Mouse (Mus musculus) T-cell, adult 2 months (primary cell): ENCODE data around the gene Catsperg1.
"Not testable (repeated sequence)": the region's sequence is repeated elsewhere in the genome, so short reads cannot be mapped to it uniquely, and the experiment has no call there.

Source experiments
- DNase-seq: peaks from one replicate; pipeline ENCODE4 v3.0.0; 2022; ENCODE audit warnings: low spot score

Catsperg1 gene

DNA sequence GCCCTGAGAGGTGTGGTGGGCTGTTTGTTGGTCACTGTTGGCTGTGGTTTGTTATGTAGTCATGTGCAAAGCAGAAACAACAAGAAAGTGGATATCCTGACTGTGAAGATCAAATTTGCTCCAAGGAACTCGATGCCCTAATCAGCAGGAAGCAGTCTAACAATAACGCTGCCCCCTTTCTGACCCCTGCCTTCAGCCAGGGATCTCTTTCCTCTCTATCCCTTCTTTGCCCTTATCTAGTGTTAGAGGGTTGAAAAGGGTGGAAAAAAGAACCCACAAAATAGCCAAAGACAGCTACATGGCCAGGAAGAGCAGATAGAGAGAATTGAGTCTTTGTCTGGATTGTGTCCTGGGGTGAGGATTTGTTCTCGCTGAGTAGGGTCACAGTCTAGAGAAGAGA is 16.7 kb upstream of the Catsperg1 start:
- DNase-seq = no peak

DNA sequence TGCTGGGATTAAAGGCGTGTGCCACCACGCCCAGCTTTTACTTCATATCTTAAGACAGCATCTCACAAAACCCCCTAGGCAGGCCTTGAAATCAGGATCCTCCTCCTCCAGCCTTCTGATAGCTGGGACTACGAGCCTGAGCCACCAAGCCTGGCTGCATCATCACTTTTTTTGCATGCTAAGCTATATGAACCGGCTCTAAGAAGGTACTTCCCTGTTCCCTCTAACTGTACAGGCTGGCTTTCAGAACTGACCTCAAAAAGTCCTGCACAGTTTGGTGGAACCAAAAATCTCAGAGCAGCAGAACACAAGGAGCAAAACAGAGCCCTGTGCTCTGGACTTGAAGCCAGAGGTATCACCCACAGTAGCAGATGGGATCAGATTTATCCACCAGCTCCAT is 14.4 kb upstream of the Catsperg1 start:
- no peak for DNase-seq

DNA sequence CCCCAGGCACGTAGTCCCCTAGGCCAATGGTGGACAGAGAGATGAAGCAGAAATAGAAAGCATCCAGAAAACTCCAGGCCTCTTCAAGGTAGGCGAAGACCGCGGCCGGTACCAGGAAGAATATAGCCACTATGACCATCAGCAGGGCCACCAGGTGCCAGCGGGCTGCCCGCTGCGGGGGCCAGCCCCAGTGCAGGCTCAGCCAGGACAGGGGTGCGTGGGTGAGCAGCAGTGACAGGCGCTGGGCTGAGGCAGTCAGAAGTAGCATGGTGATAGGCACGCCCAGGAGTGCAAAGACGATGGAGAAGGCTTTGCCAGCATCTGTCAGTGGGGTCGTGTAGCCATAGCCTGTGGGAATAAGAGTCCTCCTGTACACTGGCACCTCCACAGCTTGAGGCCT is 11.7 kb upstream of the Catsperg1 start:
- no peak for DNase-seq

DNA sequence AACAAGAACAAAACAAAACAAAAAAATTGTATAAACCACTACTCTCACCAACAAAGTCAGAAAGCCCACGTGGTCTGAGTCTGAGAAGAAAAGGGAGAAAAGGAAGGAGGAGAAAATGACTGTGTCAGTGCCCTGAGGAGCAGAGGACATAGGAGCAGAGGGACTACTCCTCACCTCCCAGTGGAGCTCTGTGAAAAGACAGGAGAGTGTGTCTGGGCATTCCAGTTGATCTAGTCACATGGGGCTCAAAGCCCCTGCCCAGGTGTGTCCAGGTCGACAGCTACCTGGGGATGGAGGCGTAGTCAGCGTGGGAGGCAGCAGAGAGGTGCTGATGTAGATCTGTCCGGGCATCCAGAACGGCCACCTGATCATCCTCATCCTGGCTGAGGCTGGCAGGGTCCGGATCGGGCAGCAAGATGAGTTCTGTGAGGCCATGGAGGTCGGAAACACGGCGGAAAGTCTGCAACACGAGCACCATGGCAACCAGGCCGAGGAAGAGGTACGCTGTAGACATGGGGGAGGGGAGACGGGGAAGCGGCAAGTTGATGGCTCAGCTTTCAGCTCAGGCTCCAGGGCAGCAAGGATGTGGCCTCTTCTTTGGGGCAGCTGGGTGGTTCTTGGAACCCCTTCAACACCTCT is 11.0 kb upstream of the Catsperg1 start:
- DNase-seq = no peak

DNA sequence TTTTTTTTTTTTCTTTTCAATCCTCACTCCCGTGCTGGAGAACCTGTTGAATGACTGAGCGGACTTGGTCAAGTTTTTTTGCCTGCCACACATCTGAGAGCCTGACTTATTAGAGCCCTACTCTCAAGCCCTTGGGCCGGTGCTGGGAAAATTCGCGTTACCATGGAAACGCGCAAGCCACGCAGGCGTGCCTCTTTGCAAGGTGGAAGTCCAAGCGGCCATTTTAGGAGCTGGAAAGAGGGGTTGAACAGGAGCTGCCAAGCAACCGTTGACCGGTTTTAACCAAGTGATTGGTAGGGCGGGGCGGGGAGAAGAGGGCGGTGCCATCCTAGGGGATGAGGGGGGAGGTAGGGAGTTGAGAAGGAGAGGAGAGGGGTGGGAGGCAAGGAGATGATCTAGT is 1.0 kb upstream of the Catsperg1 start:
- no peak for DNase-seq

DNA sequence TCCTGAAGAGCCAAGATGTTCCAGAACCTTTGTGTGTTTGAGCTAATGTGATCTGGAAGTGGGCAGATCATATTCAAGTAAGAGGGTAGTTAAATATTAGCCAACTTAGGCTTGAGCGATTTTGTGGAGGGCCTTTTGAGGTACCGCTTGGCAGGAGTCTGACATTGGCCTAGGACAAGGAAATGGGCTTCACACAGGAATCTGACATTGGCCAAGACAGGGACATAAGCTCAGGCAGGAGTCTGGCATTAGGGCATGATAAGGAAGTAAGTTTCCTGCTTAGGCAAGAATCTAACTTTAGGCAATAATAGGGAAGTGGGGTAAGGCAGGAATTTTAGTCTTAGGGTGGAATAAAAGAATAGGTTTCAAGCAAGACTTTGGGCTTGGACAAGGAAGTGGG is 401 bp upstream of the Catsperg1 start:
- DNase-seq = no peak

DNA sequence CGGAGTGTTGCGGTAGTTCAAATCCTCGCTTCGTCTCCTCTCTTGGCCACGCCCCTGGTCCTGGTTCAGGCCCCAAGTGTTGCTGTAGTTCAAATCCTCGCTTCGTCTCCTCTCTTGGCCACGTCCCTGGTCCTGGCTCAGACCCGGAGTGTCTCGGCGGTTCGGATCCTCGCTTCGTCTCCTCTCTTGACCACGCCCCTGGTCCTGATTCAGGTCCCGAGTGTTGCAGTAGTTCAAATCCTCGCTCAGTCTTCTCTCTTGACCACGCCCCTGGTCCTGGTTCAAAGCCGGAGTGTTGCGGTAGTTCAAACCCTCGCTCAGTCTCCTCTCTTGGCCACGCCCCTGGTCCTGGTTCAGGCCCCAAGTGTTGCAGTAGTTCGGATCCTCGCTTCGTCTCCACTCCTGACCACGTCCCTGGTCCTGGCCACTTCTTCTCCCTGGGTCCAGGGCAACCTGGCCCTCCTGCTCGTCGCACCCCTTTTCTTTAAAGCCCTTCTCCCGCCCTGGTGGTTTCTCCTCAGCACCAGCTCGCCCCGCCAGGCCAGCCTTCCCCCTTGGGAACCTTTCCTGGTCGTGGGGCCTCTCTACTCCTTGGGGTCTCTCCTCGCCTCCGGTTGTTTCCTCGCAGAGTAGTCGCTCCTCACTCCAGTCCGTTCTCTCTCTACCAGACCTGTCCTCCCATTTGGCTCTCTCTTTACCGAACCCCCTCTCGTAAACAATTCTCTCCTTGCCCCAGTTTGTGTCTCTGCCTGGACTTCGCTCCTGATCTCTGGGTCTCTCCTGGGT is 867 bp downstream of the Catsperg1 start:
- DNase-seq = not testable (repeated sequence)

DNA sequence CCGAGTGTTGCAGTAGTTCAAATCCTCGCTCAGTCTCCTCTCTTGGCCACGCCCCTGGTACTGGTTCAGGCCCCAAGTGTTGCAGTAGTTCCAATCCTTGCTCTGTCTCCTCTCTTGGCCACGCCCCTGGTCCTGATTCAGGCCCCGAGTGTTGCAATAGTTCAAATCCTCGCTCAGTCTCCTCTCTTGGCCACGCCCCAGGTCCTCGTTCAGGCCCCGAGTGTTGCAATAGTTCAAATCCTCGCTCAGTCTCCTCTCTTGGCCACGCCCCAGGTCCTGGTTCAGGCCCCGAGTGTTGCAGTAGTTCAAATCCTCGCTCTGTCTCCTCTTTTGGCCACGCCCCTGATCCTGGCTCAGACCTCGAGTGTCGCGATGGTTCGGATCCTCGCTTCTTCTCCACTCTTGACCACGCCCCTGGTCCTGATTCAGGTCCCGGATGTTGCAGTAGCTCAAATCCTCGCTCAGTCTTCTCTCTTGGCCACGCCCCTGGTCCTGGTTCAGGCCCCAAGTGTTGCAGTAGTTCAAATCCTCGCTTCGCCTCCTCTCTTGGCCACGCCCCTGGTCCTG is 1.6 kb downstream of the Catsperg1 start:
- no peak for DNase-seq

DNA sequence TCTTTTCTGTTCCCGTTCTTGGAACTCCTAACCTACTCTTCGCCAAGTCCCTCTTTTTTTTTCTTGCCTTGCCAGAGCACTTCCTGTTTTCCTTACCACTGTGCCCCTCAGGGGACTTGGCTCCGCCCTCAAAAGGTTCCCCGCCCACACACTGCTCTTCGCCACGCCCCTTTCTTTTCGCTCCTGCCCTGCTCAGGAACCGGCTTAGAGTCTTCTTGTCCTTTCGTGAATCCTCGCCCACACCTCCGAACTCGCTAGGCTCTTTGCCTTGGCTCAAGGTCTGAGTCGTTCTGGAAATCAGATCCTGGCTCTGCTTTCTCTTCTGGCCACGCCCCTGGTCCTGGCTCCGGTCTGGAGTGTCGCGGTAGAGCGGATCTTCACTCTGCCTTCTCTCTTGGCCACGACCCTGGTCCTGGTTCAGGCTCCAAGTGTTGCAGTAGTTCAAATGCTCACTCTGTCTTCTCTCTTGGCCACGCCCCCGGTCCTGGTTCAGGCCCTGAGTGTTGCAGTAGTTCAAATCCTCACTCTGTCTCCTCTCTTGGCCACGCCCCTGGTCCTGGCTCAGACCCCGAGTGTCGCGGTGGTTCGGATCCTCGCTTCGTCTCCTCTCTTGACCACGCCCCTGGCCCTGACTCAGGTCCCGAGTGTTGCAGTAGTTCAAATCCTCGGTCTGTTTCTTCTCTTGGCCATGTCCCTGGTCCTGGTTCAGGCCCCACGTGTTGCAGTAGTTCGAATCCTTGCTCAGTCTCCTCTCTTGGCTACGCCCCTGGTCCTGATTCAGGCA is 2.2 kb downstream of the Catsperg1 start:
- peak; percentile 82 for DNase-seq

DNA sequence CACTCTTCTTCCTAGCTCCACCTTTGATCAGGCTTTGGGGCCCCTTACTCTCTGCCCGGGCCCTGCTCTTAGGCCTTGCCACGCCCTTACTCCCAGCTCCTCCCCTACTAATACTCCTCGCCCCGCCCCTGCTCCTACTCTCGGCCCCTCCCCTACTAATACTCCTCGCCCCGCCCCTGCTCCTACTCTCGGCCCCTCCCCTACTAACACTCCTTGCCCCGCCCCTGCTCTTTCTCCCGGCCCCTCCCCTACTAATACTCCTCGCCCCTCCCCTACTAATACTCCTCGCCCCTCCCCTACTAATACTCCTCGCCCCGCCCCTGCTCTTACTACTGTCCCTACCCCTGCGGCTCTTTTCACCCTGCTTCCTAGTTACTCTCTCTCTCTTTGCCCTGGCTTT is 2.8 kb downstream of the Catsperg1 start:
- DNase-seq = not testable (repeated sequence)

DNA sequence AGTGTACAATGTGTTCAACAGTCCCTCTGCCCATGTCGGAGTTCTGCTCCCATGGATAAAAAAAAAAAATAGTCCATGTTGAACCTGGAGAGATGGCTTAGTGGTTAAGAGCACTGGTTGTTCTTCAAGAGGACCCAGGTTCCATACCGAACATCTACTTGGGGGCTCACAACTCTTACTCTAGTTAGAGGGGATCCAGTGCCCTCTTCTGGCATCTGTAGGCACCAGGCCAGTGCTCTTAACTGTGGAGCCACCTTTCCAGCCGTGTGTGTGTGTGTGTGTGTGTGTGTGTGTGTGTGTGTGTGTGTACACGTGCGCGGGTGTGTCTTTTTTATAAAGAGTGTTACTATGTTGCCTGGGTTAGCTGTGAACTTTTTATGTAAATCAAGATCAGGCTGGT is 11.3 kb downstream of the Catsperg1 start:
- no peak for DNase-seq

DNA sequence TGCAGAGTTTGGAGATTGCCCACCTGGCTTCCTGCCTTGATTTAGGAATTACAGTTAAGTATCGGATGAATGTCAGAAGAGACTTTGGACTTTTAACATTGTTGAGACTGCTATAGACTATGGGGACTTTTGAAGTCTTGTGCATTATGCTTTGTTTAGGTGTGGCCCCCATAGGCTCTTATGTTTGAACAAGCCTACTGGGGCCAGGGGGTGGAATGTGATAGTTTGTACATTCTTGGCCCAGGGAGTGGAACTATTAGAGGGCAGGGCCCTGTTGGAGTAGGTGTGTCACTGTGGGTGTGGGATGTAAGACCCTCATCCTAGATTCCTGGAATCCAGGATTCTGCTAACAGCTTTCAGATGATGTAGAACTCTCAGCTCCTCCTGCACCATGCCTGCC is 19.6 kb downstream of the Catsperg1 start:
- DNase-seq = not testable (repeated sequence)

DNA sequence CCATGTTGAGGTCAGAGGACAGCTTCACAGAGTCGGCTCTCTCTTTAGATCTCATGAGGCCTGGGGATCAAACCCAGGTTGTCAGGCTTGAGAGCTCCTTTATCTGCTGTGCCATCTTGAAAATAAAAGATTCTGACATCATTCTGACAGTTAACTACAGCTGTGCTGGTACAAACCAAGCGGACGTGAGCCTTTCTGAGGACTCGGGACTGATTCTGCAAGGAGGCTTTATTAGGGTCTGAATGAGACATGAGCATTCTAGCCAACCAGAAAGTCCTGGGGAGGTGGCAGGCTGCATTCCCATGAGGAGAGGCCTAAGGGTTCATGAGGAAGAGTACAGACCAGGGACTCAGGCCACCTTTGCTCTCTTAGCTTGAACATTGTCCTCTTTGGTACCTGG is 32.5 kb downstream of the Catsperg1 start:
- not testable (repeated sequence) for DNase-seq

DNA sequence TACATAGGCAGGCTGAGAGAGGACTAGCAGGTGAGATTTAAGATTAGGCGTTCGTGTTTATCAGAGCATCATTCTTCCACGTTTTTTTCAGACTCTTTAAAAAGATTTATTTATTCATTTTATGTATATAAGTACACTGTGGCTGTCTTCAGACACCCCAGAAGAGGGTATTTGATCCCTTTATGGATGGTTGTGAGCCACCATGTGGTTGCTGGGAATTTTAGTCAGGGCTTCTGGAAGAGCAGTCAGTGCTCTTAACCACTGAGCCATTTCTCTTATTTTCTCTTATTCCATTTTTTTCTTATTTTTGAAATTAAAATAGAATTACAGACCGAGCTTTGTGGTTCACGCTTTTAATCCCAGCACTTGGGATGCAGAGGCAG is 33.0 kb downstream of the Catsperg1 start:
- DNase-seq = no peak

DNA sequence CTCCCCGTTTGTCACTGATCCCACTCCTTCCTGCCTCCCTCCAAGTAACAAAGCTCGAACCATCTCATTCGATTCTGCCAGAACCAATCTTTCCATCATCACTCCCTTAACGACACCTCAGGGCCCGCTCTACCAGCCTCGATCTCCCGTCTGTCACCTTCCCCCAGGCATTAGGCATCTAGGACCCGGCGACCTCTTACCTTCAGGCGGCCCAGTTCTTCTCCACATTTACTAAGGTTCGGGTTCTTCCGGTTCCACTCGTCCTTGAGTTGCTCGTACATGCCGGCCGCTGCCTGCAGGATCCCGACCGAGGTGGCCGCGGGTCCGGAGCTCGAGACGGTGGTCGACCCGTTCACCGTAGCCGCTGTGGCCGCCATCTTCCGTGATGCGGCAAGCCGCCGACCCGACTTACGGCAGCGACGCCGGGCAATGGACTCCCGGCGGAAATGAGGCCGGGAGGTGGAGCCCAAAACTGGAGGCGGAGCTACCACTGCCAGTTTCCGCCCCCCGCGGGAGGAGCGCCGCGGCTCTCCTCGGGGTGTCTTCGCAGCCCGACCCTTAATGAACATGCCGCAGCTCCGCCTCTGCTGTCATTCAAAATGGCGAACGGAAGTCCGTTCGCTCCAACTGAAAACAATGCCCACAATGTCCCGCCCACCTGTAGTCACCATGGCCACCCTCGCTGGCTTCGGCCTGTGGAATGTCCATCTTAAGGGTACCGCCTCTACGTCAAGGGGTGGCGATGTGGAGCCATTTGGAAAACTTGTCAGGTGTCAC is 33.6 kb downstream of the Catsperg1 start, which contains the start of gene Psmd8:
Psmd8 (minus strand) TSS at position 625 of the 777 bp plus-strand sequence.
- peak; percentile 98 for DNase-seq

DNA sequence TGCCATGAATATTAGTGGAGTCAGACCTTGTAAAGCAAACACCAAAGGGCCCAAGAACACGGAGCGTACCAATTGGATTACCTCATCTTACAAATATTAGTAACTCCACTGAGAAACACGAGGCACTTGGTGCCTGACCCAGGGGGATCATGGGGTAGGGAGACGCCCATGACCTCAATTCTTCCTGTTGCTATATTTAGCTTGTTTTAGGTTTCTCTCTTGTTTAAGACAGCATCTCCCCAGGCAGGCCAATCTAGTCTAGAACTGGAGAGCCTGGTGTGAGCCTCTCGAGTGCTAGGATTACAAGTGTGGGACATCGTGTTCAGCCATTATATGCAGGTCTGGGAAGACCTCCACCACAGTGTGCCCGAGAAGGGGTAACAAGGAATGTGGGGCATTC is 34.5 kb downstream of the Catsperg1 start:
- DNase-seq = peak; percentile 41

DNA sequence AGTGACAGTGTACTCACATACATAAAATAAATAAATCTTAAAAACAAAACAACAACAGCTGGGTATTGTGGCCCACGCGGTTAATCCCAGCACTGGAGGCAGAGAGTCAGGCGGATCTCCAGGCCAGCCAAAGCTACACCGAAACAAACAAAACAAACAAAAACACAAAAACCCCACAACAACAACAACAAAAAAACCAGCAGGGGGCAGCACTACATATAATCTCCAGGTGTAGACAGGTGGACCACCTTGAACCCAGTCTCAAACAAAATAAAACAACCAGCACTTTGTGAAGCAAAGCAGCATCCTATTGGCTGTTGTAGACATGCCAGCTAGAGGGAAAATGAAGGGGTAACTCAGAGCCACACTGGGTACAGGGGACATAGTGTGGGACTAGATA is 35.7 kb downstream of the Catsperg1 start:
- DNase-seq = no peak

DNA sequence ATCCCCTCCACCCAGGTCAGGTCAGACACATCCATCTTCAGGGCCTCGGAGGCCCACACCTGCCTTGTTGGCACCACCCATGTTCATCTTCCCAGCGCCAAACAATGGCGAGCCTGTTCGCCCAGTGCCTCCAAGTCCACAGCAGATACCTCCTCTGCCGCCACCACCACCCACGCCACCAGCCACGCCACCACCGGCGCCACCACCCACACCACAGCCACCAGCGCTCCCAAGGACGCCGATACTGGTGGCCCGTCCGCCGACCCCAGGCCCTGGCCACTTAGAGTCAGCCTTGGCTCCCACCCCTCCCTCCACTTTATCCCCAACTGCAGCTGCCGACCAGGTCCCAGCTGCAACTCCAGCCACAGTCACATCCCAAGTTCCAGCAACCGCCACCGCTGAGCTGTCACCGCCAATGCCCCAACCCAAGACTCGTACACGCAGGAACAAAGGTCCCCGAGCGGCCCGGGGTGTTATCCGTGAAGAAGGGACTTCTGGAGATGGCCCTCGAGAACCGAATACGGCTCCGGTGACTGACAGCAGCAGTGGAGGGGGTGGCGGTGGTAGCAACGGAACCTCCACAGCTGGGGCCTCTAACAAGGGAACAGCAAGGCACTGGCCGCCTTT is 41.3 kb downstream of the Catsperg1 start:
- no peak for DNase-seq

DNA sequence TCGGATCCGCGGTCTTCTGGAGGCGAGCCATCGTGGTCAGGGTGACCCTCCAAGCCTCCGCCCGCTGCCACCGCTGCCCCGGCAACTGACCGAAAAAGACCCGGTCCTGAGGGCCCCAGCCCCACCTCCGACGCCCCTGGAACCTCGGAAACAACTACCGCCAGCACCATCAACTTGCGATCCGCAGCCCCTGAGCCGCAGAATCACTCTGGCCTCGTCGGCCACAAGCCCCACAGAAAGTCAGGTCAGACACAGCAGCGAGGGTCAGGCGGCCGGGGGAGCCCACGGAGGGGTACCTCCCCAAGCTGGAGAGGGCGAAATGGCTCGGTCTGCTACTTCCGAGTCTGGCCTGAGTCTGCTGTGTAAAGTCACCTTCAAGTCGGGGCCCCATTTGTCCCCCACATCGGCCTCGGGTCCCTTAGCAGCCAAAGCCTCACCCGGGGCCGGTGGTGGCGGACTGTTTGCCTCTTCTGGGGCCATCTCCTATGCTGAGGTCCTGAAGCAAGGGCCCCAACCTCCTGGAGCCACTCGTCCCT is 42.2 kb downstream of the Catsperg1 start:
- no peak for DNase-seq

DNA sequence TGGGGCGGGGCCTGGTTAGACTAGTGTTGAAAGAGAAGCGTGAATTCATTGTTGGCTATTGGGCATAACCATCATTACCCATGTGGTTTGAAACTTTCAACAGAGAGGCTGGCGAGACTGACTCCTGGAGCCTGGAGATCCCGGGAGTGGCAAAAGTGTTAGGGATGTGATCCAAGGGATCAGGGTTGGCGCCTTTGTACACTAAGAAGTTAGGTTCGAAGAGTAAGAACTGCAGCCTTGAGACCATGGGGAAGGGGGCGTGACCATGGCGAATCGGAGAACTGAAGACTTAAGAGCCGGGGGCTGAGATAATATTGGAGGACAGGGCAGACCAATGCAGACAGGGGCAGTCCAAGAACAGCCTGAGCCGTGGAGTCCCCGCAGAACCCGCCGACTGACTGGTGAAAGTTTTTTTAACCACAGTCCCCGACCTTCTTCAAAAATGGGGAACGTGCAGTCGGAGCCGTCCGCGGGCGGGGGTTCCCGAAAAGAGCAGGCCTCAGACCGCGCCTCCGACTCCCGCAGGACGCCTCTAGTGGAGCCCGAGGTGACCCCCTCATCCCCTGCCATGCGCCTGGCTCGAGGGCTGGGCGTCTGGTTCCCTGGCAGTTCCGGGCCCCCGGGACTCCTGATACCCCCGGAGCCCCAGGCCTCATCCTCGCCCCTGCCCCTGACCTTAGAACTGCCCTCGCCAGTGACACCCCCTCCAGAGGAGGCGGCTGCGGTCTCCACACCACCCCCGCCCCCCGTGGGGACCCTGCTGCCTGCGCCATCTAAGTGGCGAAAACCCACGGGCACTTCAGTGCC is 42.9 kb downstream of the Catsperg1 start:
- peak; percentile 20 for DNase-seq
